Mouse (Mus musculus) lung, adult 18-20 months (tissue): ENCODE measurements around the gene Ccm2.

Source experiments
- DNase-seq, 2 experiments: peaks; one replicate each; pipeline ENCODE4 v3.0.0; 2022; ENCODE audit warnings: mixed read lengths in 2 of 2

The Ccm2 gene

DNA sequence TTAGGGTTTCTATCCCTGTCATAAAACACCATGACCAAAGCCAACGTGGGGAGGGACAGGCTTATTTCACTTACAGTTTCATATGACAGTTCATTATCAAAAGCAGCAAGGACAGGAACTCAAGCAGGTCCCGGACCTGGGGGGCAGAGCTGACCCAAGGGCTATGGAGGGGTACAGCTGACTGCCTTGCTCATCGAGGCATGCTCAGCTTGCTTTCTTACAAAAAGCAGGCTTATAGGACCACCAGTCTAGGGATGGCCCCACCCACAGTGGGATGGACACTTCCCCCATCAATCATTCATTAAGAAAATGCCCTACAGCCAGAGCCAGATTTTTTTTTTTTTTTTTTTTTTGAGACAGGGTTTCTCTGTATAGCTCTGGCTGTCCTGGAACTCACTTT, 15.9 kb upstream of the Ccm2 start:
- DNase-seq, result no peak

DNA sequence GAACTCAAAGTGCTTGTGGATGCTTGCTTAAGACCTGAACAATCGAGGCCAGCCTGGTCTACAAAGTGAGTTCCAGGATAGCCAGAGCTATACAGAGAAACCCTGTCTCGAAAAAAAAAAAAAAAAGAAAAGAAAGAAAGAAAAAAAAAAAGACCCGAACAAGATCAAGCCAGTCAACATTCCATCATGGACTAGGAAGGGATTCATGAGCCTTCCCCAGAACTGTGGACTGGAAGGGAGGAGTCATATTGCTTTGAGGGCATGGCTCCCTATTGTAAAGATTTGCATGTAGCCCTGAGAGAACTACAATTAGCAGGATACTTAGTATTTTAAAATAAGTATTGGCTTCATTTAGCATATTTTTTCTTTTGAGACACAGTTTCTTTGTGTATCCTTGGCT, 2.0 kb upstream of the Ccm2 start:
- DNase-seq, result no peak

DNA sequence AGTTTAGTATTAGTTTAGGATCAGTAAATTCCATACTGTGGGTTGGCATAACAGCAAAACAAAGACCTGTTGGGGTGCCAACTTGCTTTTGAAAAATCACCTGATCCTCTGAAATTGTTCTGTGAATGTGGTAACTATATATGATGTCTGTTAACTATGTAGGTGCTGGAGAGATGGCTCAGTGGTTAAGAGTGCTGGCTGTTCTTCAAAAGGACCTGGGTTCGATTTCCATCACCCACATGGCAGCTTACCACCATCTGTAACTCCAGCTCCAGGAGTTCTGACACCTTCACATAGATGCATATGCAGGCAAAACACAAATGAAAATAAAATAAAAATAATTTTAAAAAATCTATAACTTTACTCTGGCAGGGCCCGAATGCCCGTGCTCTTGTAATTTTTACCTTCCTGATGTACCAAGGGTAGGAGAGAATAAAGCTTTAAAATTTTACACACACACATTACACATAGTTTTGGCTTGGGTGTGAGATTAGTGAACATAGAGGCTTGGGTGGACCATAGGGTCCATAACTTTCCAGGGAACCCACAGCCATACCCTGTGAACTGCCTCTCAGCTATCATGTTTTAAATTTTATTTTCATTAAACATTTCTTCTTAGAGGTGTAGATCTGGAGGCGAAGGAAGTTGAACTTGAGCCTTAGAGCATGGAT, 1.4 kb upstream of the Ccm2 start:
- no peak for DNase-seq

DNA sequence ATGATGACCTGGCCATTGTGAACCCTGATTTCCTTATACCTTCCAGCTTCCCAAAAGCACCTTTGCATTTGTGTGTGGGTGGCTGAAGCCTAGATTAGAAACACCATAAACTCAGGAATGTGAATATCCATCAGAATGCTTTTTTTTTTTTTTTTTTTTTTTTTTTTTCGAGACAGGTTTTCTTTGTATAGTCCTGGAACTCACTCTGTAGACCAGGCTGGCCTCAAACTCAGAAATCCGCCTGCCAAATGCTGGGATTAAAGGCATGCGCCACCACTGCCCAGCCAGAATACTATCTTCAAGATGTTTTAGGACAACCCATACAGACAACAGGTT, 862 bp upstream of the Ccm2 start:
- no peak for DNase-seq

DNA sequence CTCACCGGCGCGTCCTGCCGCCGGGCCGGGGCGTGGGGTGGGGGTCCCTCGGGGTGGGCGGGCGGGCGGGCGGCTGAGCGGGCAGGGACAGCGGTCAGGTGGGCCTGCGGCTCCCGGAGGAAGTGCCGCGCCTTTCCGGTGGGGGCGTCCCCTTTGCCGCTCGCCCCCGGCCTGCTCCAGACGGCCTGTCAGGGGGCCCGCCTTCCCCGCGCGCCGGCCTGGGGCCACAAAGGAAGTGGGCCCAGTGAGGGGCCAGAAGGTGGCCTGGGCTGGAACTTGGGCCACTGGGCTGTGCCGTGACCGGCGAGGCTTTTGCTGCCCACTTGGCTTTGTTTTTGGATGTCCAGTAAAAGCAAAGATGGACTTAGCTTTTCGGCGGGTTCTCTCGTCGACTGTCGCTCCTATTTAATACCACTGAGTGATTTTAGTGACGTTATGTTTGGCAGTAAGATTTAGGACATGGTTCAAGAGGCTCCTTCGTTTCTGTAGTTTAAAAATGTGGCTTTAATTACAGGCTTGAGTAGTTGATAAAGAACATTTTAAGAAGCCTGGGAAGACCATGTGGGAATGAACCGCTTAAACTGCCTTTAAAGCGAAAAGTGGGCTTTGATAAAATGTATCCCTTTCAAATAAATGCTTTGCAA, 472 bp downstream of the Ccm2 start:
- peak; percentile 74 to 79 for DNase-seq

DNA sequence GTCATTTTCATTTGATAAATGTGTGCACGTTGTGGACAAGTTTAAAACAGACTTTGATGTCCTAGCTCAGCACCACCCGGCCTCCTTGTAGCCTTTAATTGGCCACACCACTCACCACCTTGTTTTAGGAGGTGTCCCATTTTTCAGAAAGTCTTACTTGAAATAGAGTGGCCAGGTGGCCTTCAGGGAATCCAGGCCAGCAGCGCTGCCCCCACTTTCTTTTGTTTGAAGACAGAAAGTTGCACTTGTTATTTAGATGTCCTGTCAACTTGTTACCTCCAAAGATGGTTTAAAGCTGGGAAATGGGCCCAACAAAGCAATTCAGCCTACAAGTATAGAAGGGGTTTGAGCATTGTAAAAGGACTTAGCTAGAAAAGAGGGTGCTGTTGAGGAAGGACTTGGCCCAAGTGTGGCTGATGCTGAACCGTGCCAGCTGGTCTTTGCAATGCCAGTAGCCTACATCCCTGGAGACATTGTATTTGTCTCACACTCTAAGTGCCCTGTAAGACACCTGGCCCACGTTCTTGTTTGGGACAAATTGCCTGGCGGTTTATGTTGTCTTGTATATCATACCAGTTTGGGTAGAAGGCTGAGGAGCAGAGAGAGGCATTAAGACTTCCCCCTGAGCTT, 1.1 kb downstream of the Ccm2 start:
- no peak for DNase-seq

DNA sequence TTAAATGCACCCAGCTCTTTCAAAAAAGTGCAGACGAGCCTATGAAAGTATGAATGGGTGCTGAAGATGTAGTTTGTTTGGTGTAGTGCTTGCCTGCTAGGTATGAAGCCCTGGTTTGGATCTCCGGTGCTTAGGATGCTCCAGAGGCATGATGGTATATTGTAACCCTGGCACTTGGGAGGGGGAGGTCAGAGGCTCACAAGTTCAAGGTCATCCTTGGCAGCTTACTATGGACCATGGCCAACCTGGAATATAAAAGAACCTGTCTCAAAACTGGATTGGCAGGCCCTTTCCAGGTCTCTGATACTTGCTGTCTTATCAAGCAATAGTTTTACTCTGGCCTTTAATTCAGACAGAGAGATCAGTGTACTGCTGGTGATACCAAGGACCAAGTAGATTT, 3.1 kb downstream of the Ccm2 start:
- no peak for DNase-seq

DNA sequence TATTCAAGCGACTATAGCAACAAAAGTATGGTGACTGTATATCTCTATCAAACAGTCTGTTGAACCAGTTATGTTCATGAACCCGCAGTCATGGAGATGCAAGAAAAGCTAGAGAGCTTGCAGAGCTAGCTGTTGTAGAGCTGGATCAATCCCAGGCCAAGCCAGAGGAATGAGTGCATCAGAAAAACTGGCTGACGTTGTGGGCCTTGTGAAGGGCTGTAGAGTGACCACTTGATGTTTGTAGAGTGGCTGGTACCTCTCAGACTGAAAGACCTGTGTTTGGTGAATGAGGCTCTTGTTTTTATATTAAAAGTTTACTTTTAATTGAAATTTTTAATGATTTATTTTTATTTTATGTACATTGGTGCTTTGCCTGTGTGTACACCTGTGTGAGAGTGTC, 3.5 kb downstream of the Ccm2 start:
- peak in 1 of 2 experiments; percentile 45 for DNase-seq

DNA sequence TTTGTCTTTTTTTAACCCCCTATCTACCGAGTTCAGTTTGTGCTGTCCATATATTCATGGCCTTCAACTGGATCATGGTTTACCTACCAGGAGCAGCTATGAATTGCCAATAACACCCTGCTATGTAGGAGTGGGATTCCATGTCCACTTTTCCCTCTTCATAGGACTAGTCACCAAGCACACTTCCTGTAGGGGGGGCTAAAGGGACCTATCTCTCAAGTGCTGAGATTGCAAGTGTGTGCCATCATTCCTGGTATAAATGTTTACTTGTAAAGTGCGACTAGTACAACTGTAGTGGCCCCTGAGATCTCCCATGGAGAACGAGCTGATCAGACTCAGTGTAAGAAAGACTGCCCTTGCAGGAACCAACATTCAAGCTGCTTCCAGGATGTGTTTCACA, 11.5 kb downstream of the Ccm2 start:
- no peak for DNase-seq

DNA sequence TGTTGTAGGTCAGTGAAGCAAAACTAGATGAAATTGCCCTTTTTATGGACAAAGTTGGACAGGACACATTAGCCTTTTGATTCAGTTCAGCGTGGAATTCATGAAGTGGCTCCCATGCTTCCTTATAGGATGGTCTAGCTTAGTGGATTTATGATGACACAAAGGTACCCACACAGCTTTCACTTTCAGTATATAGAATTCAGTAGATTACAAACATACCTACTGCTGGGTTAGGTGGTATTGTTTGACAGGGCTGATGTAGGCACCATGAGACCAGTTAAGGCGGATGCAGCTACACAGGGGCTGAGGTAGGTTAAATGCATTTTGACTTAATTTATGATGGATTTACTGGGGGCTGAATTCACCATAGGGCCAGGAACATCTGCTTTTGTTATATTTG, 13.3 kb downstream of the Ccm2 start:
- DNase-seq, result no peak

DNA sequence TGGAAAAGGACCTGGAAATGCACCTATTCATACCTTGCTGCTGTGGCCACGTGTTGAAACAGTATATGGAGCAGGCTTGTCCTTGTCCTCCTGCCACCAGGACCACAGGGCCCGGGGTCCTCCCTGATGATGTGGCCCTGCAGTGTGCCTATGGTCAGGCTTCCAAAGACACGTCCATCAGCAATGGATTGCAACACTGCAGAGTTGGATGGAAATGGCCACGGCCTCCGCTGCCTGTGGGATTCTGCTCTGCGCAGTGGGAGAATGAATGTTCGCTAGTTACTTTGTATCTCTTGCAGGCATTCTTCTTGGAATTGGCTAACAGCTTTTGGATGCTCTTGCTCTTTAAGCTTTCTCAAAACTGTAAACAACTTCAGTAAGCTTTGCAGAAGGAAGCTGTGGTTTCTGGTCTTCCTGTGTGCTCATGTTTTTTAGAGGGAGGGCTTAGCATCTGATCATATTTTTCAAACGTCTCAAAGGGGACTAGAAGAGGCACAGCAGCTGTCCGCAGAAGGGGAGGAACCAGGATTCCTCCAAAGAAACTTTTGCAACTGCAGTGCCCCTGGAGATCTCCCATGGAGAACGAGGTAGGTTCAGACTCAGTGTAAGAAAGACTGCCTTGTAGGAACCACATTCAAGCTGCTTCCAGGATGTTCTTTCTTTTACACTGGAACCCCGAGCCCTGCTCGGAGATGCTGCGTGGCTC, 14.1 kb downstream of the Ccm2 start:
- no peak for DNase-seq

DNA sequence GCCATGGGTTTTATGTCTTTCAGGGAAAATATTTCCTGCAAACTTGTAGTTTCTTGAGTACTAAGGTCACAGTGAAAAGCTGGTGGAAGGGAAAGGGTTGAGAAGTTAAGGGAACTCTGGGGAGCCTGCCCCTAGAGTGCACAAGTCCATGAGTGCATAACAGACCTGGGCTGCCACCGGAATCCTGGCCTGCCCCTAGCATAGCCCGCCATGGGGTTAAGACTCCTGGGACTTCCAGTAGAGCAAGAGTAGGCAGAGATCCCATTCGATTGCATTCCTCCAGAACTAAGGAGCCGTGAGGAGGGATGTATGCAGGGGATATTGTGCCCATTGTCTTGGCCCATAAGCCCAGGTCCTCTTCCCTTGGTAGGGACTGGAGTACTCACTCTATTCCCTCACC, 14.8 kb downstream of the Ccm2 start:
- no peak for DNase-seq

DNA sequence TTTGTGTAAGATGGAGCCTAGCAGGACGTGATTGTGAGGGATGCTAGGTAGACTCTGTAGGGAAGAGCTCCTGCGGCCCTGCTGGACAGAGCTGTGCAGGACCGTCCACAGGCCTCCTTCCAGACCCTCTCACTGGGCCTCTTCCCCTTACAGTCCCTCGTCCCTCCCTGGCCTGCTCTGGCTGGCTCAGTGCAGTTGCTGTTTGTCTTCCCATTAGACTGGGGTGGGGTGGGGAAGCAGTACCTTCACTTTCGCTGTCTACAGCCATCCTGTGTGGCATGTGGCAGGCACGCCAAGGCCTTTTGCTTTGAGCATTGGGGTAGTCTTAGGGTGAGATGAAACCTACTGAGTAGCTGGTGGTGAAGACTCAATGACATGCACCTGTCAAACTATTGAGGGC, 15.7 kb downstream of the Ccm2 start:
- DNase-seq, result no peak

DNA sequence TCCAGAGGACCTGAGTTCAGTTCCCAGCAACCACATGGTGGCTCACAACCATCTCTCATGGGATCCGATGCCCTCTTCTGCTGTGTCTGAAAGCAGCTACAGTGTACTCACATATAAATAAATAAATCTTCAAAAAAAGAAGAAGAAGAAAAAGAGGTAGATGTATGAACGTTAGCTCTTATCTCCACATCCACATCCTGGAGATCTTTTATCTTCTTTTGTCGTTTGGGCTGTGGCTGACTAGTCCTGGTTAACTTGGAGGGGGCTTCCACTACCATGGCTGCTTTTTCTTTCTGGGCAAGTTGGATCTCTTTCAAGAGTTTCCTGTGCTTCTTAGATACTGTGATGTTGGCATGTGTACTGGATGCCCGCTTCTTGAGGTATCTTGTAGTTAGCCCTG, 16.5 kb downstream of the Ccm2 start:
- no peak for DNase-seq

DNA sequence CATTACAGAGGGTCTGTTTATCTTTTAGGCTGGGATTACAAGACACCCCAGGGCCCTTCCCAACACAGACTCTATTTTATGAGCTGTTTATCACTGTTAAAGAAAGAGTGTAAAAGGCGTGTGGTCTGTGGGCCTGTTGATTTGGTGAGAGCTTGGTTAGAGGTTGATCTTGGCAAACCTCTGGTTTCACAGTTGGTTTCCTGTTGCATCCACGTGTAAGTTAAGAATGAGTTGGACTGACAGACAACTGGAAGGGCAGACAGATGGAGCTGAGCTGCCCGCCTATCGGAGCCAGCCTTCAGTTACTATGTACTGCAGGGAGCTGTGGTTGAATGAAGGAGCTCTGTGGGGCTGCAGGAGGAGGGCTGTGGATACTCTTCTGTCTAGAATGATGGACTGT, 19.8 kb downstream of the Ccm2 start:
- DNase-seq, result no peak

DNA sequence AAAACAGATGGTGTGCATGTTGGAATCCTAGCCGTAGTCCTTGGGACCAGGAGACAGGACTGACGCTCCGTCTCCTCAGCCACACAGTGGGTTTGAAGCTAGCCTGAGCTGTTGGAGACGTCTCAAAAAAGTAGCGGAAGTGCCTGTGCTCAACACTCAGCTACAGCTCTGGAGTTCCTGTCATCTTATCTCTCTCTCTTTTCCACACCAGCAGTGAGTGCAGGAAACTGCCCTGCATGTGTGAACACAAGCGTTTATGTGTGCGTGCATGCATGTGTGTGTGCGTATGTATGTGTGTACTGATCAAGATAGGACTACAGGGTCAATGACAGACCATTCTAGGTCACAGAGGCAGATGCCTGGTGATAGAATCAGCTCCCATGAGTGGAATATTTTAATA, 21.3 kb downstream of the Ccm2 start:
- no peak for DNase-seq

DNA sequence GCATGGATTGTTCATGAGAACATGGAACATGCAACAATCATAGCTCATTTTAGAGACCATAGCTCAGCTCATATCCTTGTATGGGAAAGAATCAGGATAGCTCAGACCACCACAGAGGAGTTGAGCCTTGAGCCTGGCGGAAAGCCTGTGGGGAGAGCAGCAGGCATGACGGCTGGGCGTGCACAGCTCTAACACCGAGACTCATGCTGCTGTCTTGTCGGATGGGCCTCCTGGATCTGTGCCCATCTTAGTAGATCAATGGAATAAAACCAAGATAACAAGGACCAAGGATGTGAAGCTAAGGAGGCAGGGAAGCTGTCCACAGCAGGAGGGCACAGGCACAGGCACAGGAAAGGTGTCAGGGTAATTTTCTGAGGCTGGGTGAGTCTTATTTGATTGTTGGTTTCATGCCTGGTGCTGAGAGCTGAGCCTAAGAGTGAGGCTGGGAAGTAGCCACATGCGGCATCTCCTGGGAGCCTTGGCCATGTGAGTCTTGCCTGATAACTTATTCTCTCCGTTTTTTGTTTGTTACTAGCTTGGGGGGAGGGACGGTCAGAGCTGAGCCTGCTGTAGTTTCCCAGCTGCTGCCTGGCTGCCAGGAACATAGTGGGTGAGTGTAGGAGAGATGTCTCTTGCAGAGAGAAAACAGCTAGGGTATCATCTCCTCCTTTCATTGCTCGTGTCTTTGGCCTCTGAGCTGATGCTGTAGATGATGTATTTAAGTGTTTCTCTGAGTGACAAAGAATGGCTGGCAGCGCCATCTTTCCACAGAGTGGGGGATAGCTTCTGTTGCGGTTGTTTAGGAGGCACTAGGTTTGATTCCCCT, 22.1 kb downstream of the Ccm2 start:
- no peak for DNase-seq

DNA sequence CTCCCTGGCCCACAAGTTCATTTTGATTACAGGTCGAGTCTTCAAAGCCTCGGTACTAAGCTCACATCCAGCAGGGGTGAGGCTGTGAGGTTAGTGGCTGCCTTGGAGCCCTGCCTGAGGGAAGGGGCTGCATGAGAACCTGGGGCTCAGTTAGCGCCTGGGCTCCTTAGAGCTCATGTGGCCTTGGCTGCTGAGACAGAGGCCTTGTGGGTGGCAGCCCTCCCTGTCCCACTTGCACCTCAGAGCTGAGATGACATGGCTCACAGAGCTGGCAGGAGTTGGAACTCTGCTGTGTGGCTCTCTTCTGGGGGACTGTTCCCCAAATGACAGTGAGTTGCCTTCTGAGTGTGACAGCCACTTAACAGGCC, 22.7 kb downstream of the Ccm2 start:
- DNase-seq, result no peak

DNA sequence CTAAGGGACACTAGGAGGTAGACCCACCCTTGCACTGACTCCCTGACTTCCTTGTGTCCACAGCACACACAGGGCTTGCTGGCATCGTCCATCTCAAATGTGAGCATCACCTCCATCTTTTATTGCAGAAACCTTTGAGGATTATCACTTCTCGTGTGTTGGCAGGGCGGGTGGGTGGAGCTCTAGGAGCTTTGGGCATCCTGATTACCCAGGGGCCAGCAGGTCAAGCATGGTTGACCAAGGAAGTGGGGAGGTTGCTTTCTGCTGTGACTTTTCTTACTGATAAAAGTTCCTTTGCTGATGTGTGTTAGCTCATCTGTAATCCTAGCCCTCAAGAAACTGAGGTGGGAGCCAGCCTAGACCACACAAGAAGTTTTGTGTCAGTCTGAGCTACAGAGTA, 29.5 kb downstream of the Ccm2 start:
- no peak for DNase-seq

DNA sequence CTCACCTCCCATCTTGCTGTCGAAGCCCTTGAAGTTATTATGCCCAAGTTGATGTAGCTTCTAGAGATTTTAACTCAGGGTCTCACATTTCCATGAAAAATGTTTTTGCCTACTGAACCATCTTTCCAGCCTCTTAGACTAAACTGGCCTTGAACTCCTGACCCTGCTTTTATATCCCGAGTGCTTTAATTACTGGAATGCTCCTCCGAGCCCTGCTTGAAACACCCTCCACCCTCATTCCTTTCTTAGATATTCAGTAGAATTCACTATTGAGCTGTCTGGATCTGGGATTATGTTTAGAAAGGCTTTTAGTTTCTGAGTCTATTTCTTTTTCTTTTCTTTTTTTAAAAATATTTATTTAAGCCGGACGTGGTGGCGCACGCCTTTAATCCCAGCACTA, 32.7 kb downstream of the Ccm2 start:
- no peak for DNase-seq

DNA sequence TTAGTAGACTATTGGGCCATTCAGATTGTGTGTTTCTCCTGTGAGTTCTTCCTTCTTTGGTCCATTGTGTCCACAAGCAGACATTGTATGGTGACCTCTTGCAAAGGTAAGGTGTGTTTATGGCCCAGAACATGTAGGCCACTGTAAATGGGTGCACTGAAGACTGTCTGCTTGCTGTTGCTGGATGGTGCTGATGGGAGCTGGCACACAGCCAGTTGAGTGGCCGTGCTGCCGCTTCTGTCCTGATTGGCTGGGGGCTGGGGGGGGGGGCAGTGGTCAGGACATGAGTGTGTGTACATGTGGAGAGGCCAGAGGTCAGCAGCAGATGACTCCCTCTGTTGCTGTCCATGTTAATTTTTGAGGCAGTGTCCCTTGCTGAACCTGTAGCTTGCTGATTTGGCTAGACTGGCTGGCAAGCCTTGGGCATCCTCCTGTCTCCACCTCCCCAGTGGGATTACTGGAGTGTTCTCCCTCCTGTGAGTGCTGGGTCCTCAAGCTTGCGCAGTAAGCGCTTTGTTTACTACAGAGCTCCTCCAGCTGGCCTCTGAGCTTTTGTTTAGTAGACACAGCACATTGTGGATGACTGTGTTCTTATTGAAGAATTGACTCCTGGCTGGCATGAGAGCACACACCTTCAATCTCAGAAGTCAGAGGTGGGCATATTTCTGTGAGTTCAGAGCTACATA, 33.5 kb downstream of the Ccm2 start:
- DNase-seq, result peak in 1 of 2 experiments; percentile 27

DNA sequence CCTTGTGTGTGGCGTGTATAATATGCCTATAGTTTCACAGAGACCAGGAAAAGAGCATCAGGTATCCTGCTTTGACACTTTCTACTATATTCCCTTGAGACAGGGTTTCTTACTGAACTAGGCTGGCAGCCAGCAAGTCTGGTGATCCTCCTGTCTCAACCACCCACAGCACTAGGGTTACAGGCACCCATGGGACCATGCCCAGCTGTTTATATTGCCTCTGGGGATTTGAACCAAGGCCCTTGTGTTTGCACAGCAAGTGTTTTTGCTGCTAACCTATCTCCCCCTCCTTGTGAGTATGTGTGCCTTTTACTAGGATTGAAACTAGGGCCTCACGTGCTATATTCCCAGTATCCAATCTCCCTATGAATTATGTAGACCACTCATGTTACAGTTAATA, 34.9 kb downstream of the Ccm2 start:
- no peak for DNase-seq

DNA sequence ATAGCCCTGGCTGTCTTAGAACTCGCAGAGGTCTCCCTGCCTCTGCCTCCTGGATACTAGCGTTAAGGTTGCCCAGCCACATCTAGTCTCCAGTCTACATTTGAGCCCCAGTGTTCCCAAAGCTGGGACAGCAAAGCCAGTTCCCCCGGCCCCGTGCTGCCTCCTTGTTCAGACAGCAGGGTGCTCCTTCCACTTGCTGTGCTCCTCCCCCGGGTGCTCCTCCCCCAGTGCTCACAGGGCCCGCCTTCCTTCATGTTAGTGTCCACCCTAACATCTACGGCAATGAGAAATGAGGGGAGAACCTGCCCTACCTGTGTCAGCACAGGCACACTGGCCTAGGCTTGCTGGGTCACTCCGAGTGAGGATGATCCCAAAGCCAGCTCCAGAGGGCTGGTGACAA, 39.1 kb downstream of the Ccm2 start:
- DNase-seq, result no peak
